Mouse (Mus musculus) heart, adult 9 months (tissue): Measurements from ENCODE around the gene Xab2.

Experiments
- DNase-seq, 2 experiments: peaks; one replicate each; pipeline ENCODE4 v3.0.0; 2022; ENCODE audit warnings: low spot score in 2 of 2

Xab2 gene

DNA sequence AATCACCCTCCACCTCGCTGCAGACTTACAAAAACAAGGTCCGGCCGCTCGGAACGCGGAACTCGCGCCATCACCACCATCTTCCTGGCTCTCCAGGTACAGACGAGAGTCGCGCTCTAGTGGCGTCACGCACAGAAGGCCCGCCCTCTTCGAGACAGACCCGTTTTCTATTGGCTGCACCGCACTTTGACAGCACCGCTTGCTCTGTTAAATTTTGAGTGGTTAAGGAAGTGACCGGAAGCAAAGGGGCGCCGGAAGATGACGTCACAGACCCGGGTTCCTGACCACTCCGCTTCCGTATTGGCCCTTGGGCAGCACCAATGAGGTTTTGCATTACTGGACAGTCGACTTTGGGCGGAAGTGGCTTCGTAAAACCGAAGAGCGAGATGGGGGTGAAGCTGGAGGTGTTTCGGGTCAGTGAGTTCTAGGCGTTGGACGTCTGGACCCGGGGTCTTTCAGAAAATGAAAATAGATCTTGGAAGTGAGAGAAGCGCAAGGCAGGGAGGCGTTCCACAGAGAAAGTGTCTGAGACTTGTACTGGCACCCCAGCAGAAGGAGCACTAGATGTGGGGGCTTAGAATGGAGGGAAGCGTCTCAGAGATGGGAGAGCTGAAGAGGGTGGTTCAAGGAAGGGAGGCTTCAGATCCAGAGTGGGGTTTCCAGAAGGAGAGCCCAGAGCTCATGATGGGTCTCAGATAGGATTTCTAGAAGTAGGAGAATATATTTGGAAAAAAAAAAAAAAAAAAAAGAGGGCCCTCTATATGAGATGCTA is at the start of gene Xab2, which contains the start of gene Pet100:
TSS of gene Xab2 (minus strand) at position 118 of the 772 bp plus-strand sequence.
TSS of gene Pet100 (plus strand) at position 350 of the 772 bp plus-strand sequence.
- peak; percentile 99 to 100 for DNase-seq

GRCm38 (mm10) chr8:3670388-3670787 is 49.3 kb upstream of the Xab2 start:
- DNase-seq, result no peak

GRCm38 (mm10) chr8:3665507-3665906 is 44.4 kb upstream of the Xab2 start, which contains the start of gene Mcemp1:
TSS of gene Mcemp1 (plus strand) at chr8:3665754.
- no peak for DNase-seq

GRCm38 (mm10) chr8:3664405-3664804 is 43.3 kb upstream of the Xab2 start:
- no peak for DNase-seq

- DNase-seq, result no peak
These were observed 39.8 kb upstream of the Xab2 start for GRCm38 (mm10) chr8:3660889-3661288.

- DNase-seq, result no peak
These were observed 35.7 kb upstream of the Xab2 start for GRCm38 (mm10) chr8:3656725-3657381.

- DNase-seq, result no peak
These were observed 34.4 kb upstream of the Xab2 start, which contains the start of gene Retn for GRCm38 (mm10) chr8:3655526-3655925. TSS of gene Retn (plus strand) at chr8:3655770.

DNA sequence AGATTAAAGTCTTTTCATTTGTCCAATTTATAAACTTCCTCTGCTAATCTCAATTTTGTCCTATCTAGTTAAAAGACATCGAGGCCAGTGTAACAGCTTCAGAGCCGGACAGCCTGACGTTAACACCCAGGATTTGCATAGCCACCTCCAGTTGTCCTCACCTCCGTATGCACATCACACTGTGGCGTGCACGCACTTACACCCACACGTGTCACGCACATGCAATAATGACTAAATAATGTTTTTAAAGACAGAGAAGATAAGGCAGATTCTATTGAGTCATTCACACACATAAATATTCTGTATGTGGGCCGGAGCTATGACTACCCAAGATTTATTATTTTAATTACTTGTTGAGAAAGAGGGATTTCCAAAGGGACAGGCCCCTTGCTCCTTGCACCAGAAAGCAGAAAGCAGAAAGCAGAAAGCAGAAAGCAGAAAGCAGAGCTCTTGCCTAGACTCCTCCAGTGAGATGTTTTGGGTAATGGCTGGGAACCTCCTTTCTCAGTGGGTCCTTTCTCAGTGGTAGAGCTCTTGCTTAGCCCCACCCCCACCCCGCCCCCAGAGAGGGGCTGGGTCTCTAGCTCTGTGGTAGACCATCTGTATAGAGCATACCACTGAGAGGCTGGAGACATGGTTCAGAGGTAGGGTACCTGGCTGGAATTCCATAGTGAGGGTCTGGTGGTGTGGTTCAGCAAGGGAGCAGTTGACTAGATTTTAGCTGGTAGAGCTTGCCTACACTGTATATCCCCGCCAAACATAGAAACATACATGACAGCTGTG is 33.8 kb upstream of the Xab2 start:
- no peak for DNase-seq

GRCm38 (mm10) chr8:3652845-3653244 is 31.7 kb upstream of the Xab2 start:
- no peak for DNase-seq

DNA sequence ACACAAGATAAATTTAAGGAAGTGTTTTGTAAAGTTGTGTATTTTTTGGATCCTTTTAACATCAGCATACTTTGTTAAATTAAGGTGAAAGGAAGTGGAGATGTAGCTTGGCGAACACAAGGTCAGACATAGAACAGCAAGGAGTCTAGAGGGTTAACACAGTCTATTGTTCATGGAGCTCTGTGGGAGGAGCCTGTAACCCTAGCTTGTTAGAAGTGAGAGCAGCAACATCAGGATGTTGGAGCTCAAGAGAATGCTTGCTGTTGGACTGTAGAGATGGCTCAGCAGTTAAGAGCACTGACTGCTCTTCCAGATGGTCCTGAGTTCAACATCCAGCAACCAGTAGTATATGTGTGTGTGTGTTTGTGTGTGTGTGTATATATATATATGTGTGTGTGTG is 27.9 kb upstream of the Xab2 start:
- no peak for DNase-seq

- DNase-seq, result no peak
These were observed 27.2 kb upstream of the Xab2 start for GRCm38 (mm10) chr8:3648268-3648667.

GRCm38 (mm10) chr8:3647561-3647960 is 26.4 kb upstream of the Xab2 start:
- no peak for DNase-seq

DNA sequence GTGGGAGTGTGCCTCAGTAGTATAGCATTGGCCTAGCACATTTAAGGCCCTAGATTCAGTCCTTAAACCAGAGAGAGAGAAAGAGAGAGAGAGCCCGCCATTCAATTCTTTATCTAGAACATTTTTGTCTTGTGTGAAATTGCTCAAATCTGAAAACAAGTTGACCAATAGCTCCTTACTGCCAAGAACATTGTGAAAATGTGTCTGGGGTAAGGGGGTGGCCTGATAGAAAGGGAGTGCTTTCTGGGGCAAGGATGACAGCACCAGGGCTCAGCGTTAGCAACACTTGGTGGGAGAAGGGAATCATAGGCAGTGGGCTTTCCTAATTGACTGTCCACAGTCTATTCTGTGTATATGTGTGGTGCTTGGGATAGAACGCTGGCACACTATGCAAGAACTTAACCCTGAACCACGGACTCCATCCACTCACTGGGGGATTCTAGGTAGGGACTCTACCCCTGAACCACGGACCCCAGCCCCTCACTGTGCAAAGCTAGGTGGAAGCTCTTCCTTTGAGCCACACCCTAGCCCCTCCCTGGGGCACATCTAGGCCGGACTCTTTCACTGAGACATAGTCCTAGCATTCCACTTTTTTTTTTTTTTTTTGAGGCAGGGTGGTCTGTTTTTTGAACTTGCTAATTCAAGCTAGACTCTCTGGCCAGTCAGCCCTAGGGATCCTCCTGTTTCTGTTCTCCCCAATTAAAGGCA is 25.9 kb upstream of the Xab2 start:
- DNase-seq, result no peak

- DNase-seq, result no peak
These were observed 24.7 kb upstream of the Xab2 start for GRCm38 (mm10) chr8:3645804-3646203.

GRCm38 (mm10) chr8:3631478-3631875 is 10.4 kb upstream of the Xab2 start:
- no peak for DNase-seq

DNA sequence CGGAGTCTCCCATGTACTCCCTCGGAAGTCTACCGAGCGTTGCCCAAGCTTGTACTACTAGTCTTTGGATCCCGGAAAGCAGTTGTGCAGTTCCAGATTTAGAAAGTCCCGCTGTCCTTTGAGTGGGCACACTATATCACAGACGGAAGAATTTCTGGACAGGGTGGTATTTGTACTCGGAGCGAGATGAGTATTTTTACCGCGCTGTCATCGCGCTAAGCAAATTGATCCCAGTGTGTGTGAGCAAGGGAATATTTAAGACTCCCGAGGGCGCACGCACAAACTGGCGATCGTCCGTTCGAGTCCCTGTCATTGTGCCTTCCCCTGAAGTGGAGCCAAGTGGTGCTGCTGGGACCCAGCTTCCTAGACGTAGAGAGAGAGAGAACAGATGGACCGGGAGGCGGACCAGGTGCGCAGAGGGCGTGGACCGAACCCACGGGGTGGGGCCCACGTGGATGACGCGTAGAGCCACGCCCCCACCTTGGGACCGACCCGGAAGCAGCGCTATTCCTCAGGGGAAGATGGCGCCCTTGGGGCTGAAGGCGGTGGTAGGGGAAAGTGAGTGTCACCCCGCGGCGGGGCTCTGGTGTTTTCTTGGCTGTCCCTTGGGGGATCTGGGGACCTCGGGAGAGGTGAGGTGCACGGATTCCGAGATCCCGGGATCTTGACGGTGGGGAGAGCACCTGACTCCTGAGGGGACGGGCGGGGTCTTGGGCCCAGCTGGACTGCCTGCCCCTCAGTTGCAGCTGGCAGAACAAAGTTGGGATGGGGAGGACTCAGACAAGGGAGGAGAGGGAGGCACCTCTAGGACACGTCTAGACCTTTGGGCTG is 9.7 kb upstream of the Xab2 start, which contains the start of gene Stxbp2:
TSS of gene Stxbp2 (plus strand) at position 309 of the 831 bp plus-strand sequence.
- peak in 1 of 2 experiments; percentile 17 for DNase-seq

DNA sequence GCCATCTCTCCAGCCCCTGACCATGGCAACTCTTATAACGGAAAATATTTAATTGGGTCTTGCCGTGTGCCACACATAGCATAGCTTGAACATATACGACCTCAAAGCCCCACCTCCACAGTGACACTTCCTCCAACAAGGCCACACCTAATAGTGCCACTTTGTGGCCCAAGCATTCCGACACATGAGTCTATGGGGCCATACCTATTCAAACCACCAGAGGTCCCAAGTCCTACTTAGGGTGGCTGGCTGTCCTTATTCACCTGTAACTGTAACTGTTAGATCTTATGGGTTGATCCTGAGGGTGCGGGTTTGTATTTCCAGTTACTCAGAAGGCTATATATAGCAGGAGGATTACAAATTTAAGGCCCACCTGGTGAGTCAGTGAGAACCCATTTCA is 6.9 kb upstream of the Xab2 start:
- no peak for DNase-seq

GRCm38 (mm10) chr8:3626971-3627370 is 5.9 kb upstream of the Xab2 start:
- DNase-seq, result no peak

GRCm38 (mm10) chr8:3625445-3625844 is 4.3 kb upstream of the Xab2 start, which contains the start of gene Pcp2:
TSS of gene Pcp2 (minus strand) at chr8:3625545.
- DNase-seq, result no peak

DNA sequence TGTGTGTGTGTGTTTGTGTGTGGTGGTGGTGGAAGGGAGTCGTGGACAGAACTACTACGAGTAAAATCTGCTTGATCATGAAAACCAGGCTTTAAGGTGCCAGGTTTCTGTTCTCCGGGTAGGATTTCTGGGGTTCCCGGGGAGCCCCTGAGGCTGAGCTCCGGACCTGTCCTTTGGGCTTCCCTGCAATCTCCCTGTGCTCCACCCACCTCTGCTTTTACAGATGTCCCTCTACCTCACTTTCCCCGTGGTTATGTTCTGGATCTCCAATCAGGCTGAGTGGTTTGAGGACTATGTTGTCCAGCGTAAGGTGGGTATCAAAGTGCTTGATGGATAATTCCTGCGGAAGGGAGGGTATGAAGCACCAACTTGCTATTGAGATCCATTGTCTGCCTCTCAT is 1.0 kb upstream of the Xab2 start:
- DNase-seq, result no peak

DNA sequence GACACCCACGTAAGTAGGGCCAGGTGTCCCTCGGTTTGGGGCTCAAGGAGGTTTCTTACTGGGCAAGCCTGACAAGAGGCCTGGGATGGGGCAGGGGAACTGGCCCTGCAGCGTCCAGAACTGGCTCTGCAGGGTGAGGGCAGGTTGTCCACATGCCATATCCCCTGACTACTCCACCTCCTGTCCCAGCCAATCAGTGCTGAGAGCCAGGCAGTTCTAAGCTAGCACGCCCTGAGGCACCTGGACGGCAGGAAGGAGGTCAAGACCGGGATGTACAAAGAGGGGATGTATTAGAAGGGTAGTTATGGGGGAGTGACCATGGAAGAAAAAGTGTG is 11.3 kb downstream of the Xab2 start:
- no peak for DNase-seq
